Mouse (Mus musculus) ES-E14 (cell line): ENCODE measurements around the gene Pimreg.

ENCODE experiments used
- CHD2 ChIP-seq: IDR thresholded peaks from 2 replicates; pipeline ENCODE4 v1.6.1; 2014; ENCODE audit warnings: mild to moderate bottlenecking, low read depth, low read length, inconsistent platforms
- MAFK ChIP-seq: IDR thresholded peaks from 2 replicates; pipeline ENCODE4 v1.6.1; 2014; ENCODE audit warnings: mild to moderate bottlenecking, low read depth, low read length, inconsistent platforms; ENCODE audit not compliant: insufficient read depth
- ZC3H11A ChIP-seq: IDR thresholded peaks from 2 replicates; pipeline ENCODE4 v1.6.1; 2012; ENCODE audit warnings: low read depth, mild to moderate bottlenecking, inconsistent platforms, low read length, borderline replicate concordance

- no peak for TF ChIP-seq CHD2
- no peak for TF ChIP-seq ZC3H11A
- no peak for TF ChIP-seq MAFK
These were observed 9.3 kb downstream of the Pimreg start for GRCm38 (mm10) chr11:72050895-72051858.
